Mouse (Mus musculus) heart, postnatal 0 days (tissue): Measurements from ENCODE around the gene Hdac10.

Experiments used
- CTCF ChIP-seq: IDR thresholded peaks from 2 replicates; pipeline ENCODE4 v1.5.1; 2016; ENCODE audit warnings: antibody characterized with exemption, control low read depth, low read depth
- EP300 ChIP-seq: IDR thresholded peaks from 2 replicates; pipeline ENCODE4 v1.6.1; 2016; ENCODE audit warnings: antibody characterized with exemption, low read depth

- TF ChIP-seq CTCF: no peak
- no peak for TF ChIP-seq EP300
Measured at GRCm38 (mm10) chr15:89090662-89091061, 37.8 kb downstream of the Hdac10 start.
